Comparison of ENCODE assay signal across 8 mouse cellular contexts in genomic region chr4:116827819-116828218, GRCm38 (mm10). TPM values are rescaled to one million over a fixed set of nuclear protein-coding genes. Genes with fewer than 3 reads are reported as not detected.
DNase-seq lines count a peak whose midpoint lies in the region; ATAC-seq lines count a peak whose summit lies in the region.

No protein-coding gene starts in this region.

- ATAC-seq in common myeloid progenitor, adult 5-6 weeks (replicated peaks; ENCODE audit: low read depth, poor library complexity, severe bottlenecking), result peak; percentile 70
- ATAC-seq in megakaryocyte progenitor cell, adult 5-6 weeks (replicated peaks; ENCODE audit: poor library complexity), result peak; percentile 84

- peak; percentile 34 for DNase-seq in adrenal gland, postnatal 10 days
- DNase-seq in adrenal gland, postnatal 4 days (ENCODE audit: low spot score in 2 of 2), result no peak
- DNase-seq in ovary, postnatal 14 days (ENCODE audit: low spot score), result peak; percentile 27
- DNase-seq in ovary, postnatal 10 days (ENCODE audit: low spot score), result no peak
- peak; percentile 87 for DNase-seq in induced T-regulatory cell, adult 2 months (ENCODE audit: low read depth)
- no peak for DNase-seq in gastrocnemius, postnatal 4 days (ENCODE audit: low spot score in 2 of 2)

RNA-seq across cellular contexts. Expression of gene Hpdl, which starts 6.3 kb away (rescaled TPM):
- total RNA-seq in adrenal gland, postnatal 10 days (2021), result 1 to 10 TPM; 5.2 to 9.2 TPM
- 1 to 10 TPM; 2.4 to 2.8 TPM for total RNA-seq in adrenal gland, postnatal 4 days (2021)
- total RNA-seq in common myeloid progenitor, adult 5-6 weeks (2017), result 0.39 and 0.41 TPM in 2 replicates
- total RNA-seq in megakaryocyte progenitor cell, adult 5-6 weeks (2015), result 0.10 TPM in 1 of 2 replicates, not detected in the other
- 0.27 TPM in 1 of 2 replicates, not detected in the other for total RNA-seq in megakaryocyte progenitor cell, adult 5-6 weeks (2017)
- total RNA-seq in gastrocnemius, postnatal 4 days (2021), result 1 to 10 TPM in 1 of 2 experiments, under 1 TPM in 1; 0.57 to 1.1 TPM

RNA-seq across cellular contexts. Expression of gene Mutyh, which starts 20.3 kb away (rescaled TPM):
- total RNA-seq in adrenal gland, postnatal 10 days (2021), result 1 to 10 TPM; 4.2 to 4.7 TPM
- 10 to 100 TPM; 10.0 to 10.4 TPM for total RNA-seq in adrenal gland, postnatal 4 days (2021)
- 2.1 and 2.9 TPM in 2 replicates for total RNA-seq in common myeloid progenitor, adult 5-6 weeks (2017)
- 10.7 and 13.3 TPM in 2 replicates for total RNA-seq in megakaryocyte progenitor cell, adult 5-6 weeks (2015)
- 5.2 and 8.4 TPM in 2 replicates for total RNA-seq in megakaryocyte progenitor cell, adult 5-6 weeks (2017)
- total RNA-seq in gastrocnemius, postnatal 4 days (2021), result 1 to 10 TPM; 3.9 to 5.5 TPM

RNA-seq across cellular contexts. Expression of gene Toe1, which starts 20.4 kb away (rescaled TPM):
- total RNA-seq in adrenal gland, postnatal 10 days (2021), result 10 to 100 TPM; 16.2 to 19.4 TPM
- total RNA-seq in adrenal gland, postnatal 4 days (2021), result 10 to 100 TPM; 25.1 to 28.3 TPM
- 31.4 and 38.1 TPM in 2 replicates for total RNA-seq in common myeloid progenitor, adult 5-6 weeks (2017)
- 17.4 and 18.2 TPM in 2 replicates for total RNA-seq in megakaryocyte progenitor cell, adult 5-6 weeks (2015)
- 33.9 and 42.0 TPM in 2 replicates for total RNA-seq in megakaryocyte progenitor cell, adult 5-6 weeks (2017)
- total RNA-seq in gastrocnemius, postnatal 4 days (2021), result 10 to 100 TPM; 15.2 to 15.9 TPM

RNA-seq across cellular contexts. Expression of gene Zswim5, which starts 49.4 kb away (rescaled TPM):
- total RNA-seq in adrenal gland, postnatal 10 days (2021), result 1 to 10 TPM; 3.0 to 3.2 TPM
- 1 to 10 TPM; 5.6 to 6.5 TPM for total RNA-seq in adrenal gland, postnatal 4 days (2021)
- total RNA-seq in common myeloid progenitor, adult 5-6 weeks (2017), result 0.09 and 0.39 TPM in 2 replicates
- total RNA-seq in megakaryocyte progenitor cell, adult 5-6 weeks (2015), result 0.10 and 0.15 TPM in 2 replicates
- total RNA-seq in megakaryocyte progenitor cell, adult 5-6 weeks (2017), result 0.03 and 0.12 TPM in 2 replicates
- under 1 TPM; 0.34 to 0.41 TPM for total RNA-seq in gastrocnemius, postnatal 4 days (2021)

Comparison
In these comparisons a context has a peak if more than half of its experiments do, and no peak if none do; other contexts are left out.
1. DNase-seq: peak in adrenal gland, postnatal 10 days (single experiment), ovary, postnatal 14 days (single experiment) and induced T-regulatory cell, adult 2 months (single experiment); none in adrenal gland, postnatal 4 days (0 of 2), ovary, postnatal 10 days (single experiment) and gastrocnemius, postnatal 4 days (0 of 2).